In the genomic region with DNA sequence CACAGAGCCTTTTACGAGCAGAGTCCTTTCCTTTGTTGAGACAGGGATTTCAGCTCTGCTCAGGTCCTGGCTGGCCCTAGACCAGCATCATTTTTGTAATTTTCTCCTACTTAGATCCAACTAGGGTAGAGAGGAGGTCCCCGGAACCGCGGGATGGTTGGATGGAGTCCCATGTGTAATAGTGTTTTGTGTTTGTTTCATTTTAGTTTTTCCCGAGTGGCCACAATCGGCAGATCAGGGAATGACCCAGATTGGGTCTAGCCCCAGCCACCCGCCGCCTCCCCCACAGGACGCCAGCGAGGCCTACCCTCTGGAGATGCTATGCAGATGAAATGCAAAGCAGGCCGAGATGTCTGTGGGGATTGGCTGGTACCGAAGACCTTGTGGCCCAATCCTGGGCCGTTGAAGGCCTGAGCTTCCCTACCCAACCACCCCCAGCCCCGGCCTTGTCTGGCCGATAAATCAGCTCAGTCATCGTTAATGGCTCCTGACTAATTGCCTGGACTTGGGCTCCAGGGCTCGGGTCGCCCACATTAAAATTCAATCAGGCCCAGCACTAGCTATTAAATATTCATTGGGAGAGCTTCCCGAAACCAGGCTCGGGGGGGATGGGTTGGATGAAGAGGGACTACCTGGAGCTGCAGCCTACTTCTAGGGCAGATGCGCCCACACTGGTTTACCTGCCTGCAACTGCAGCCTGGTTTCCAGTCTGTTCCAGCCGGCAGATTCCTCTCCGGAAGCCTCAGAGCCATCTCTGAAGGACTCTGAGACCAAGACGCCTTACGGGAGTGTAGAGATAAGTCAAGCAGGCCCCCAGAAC, we compare ENCODE assay signal across 9 mouse cellular contexts. TPM values are rescaled to one million over a fixed set of nuclear protein-coding genes. Genes with fewer than 3 reads are reported as not detected.
DNase-seq lines count a peak whose midpoint lies in the region; ATAC-seq and TF ChIP-seq lines count a peak whose summit lies in the region.
"Had no signal": no experiment of that assay in that cellular context is flagged by ENCODE, and none has a peak within 500 bp of the region (broad histone marks: within the 10 kb centered on the region; RNA-seq: fewer than 3 reads in every experiment).

No protein-coding gene starts in this region.

- DNase-seq in heart, adult 11 months, result peak; percentile 96
- peak; percentile 65 to 72 for DNase-seq in adrenal gland, postnatal 36 days
- peak; percentile 74 to 81 for DNase-seq in kidney, postnatal 36 days
- DNase-seq in liver, postnatal 0 days, result no peak
- peak; percentile 45 for DNase-seq in telencephalon, adult 2 months (ENCODE audit: low read depth, low spot score)
- DNase-seq in spleen, adult 12 weeks (ENCODE audit: low spot score), result no peak

- H3K4me1 ChIP-seq in heart, embryonic 12.5 days (replicated peaks), result peaks cover 20% of the 10 kb centered on the region
- peaks cover 21% of the 10 kb centered on the region for H3K4me1 ChIP-seq in forebrain, embryonic 15.5 days
- peaks cover 8% of the 10 kb centered on the region for H3K4me1 ChIP-seq in liver, postnatal 0 days (ENCODE audit: insufficient read depth)

- H3K27me3 ChIP-seq in heart, embryonic 12.5 days (replicated peaks), result 0 out of 2 replicates have a peak, but pooled peaks cover 22% of the 10 kb centered on the region
- H3K27me3 ChIP-seq in forebrain, embryonic 15.5 days, result no peaks in the 10 kb centered on the region
- 0 out of 2 replicates have a peak, but pooled peaks cover 4% of the 10 kb centered on the region for H3K27me3 ChIP-seq in liver, postnatal 0 days (ENCODE audit: insufficient read depth, low read length)

- no peaks in the 10 kb centered on the region for H3K9me3 ChIP-seq in heart, embryonic 12.5 days (replicated peaks)
- no peaks in the 10 kb centered on the region for H3K9me3 ChIP-seq in forebrain, embryonic 15.5 days
- no peaks in the 10 kb centered on the region for H3K9me3 ChIP-seq in liver, postnatal 0 days (ENCODE audit: low read length)

- no peak overlapping the region for H3K27ac ChIP-seq in heart, embryonic 12.5 days (ENCODE audit: poor library complexity, severe bottlenecking)
- 0 out of 2 replicates have a peak overlapping the region, but pooled peaks have one; percentile 28 for H3K27ac ChIP-seq in forebrain, embryonic 15.5 days (replicated peaks)
- H3K27ac ChIP-seq in liver, postnatal 0 days (ENCODE audit: low read depth), result no peak overlapping the region

- TF ChIP-seq CTCF in liver, postnatal 0 days (IDR thresholded peaks at IDR 0.05; ENCODE audit: low read depth), result no peak

- 19% methylated on average over 25 of the region's 25 CpGs for WGBS in heart, embryonic 12.5 days
- 13% methylated on average over 25 of the region's 25 CpGs for WGBS in forebrain, embryonic 15.5 days
- WGBS in liver, postnatal 0 days (ENCODE audit: insufficient replicate concordance), result 50% methylated on average over 25 of the region's 25 CpGs

- no peak overlapping the region for H3K9ac ChIP-seq in heart, embryonic 12.5 days
- peak overlapping the region; percentile 16; the same call in 1 of the 2 replicates for H3K9ac ChIP-seq in forebrain, embryonic 15.5 days (replicated peaks)
- no peak overlapping the region for H3K9ac ChIP-seq in liver, postnatal 0 days (replicated peaks)

- no peak for ATAC-seq in heart, embryonic 12.5 days (ENCODE audit: insufficient number of reproducible peaks, low FRiP score)
- ATAC-seq in forebrain, embryonic 15.5 days (replicated peaks), result peak; percentile 89
- 0 out of 2 replicates have a peak, but pooled peaks have one; percentile 43 for ATAC-seq in liver, postnatal 0 days

- no peak overlapping the region for H3K4me2 ChIP-seq in heart, embryonic 12.5 days
- peak overlapping the region; percentile 31 for H3K4me2 ChIP-seq in forebrain, embryonic 15.5 days (replicated peaks)
- H3K4me2 ChIP-seq in liver, postnatal 0 days (ENCODE audit: low read depth, low read length), result no peak overlapping the region; the same call in 1 of the 2 replicates

- TF ChIP-seq EP300 in liver, postnatal 0 days (IDR thresholded peaks at IDR 0.05; ENCODE audit: low read depth), result no peak

- no peak overlapping the region for H3K4me3 ChIP-seq in heart, embryonic 12.5 days
- H3K4me3 ChIP-seq in forebrain, embryonic 15.5 days, result peak overlapping the region; percentile 7; the same call in 1 of the 2 replicates
- H3K4me3 ChIP-seq in liver, postnatal 0 days (ENCODE audit: low read depth, low read length), result no peak overlapping the region
- H3K4me3 ChIP-seq: myocyte had no signal

- no peaks in the 10 kb centered on the region for H3K36me3 ChIP-seq in heart, embryonic 12.5 days
- H3K36me3 ChIP-seq in forebrain, embryonic 15.5 days, result no peaks in the 10 kb centered on the region
- H3K36me3 ChIP-seq in liver, postnatal 0 days (replicated peaks; ENCODE audit: insufficient read depth, low read length), result no peaks in the 10 kb centered on the region

RNA-seq across cellular contexts. Expression of a gene that starts 14.7 kb away (rescaled TPM):
- polyA plus RNA-seq in heart, embryonic 12.5 days (2016; fragmentation: Nextera tagmentation; extraction: Ambion mirVana), result 0.10 and 0.15 TPM in 2 replicates
- total RNA-seq in adrenal gland, postnatal 36 days (2021), result 1 to 10 TPM; 9.4 to 9.9 TPM
- not detected in 2 replicates for polyA plus RNA-seq in forebrain, embryonic 15.5 days (2015; fragmentation: Nextera tagmentation; extraction: Ambion mirVana)
- 0.18 and 0.26 TPM in 2 replicates for polyA plus RNA-seq in liver, postnatal 0 days (2015; fragmentation: Nextera tagmentation; extraction: Ambion mirVana)

RNA-seq across cellular contexts. Expression of a gene that starts 22.5 kb away (rescaled TPM):
- not detected in 2 replicates for polyA plus RNA-seq in heart, embryonic 12.5 days (2016; fragmentation: Nextera tagmentation; extraction: Ambion mirVana)
- under 1 TPM; 0.56 to 0.99 TPM for total RNA-seq in adrenal gland, postnatal 36 days (2021)
- not detected in 2 replicates for polyA plus RNA-seq in forebrain, embryonic 15.5 days (2015; fragmentation: Nextera tagmentation; extraction: Ambion mirVana)
- polyA plus RNA-seq in liver, postnatal 0 days (2015; fragmentation: Nextera tagmentation; extraction: Ambion mirVana), result not detected in 2 replicates
- polyA plus RNA-seq: myocyte had no signal

RNA-seq across cellular contexts. Expression of a gene that starts 35.3 kb away (rescaled TPM):
- polyA plus RNA-seq in heart, embryonic 12.5 days (2016; fragmentation: Nextera tagmentation; extraction: Ambion mirVana), result 3.1 and 3.6 TPM in 2 replicates
- 10 to 100 TPM; 13.4 to 17.5 TPM for total RNA-seq in adrenal gland, postnatal 36 days (2021)
- polyA plus RNA-seq in forebrain, embryonic 15.5 days (2015; fragmentation: Nextera tagmentation; extraction: Ambion mirVana), result 6.5 and 6.7 TPM in 2 replicates
- 2.3 and 2.6 TPM in 2 replicates for polyA plus RNA-seq in liver, postnatal 0 days (2015; fragmentation: Nextera tagmentation; extraction: Ambion mirVana)

RNA-seq across cellular contexts. Expression of a gene that starts 45.8 kb away (rescaled TPM):
- not detected in 2 replicates for polyA plus RNA-seq in heart, embryonic 12.5 days (2016; fragmentation: Nextera tagmentation; extraction: Ambion mirVana)
- total RNA-seq in adrenal gland, postnatal 36 days (2021), result under 1 TPM in 1 of 2 experiments, not detected in 1; 0.26 TPM
- not detected in 2 replicates for polyA plus RNA-seq in forebrain, embryonic 15.5 days (2015; fragmentation: Nextera tagmentation; extraction: Ambion mirVana)
- not detected in 2 replicates for polyA plus RNA-seq in liver, postnatal 0 days (2015; fragmentation: Nextera tagmentation; extraction: Ambion mirVana)
- polyA plus RNA-seq: myocyte had no signal

Comparison
In these comparisons a context has a peak if more than half of its experiments do, and no peak if none do; other contexts are left out.
1. DNase-seq: peak in heart, adult 11 months (single experiment), adrenal gland, postnatal 36 days (2 of 2), kidney, postnatal 36 days (2 of 2) and telencephalon, adult 2 months (single experiment); none in liver, postnatal 0 days (single experiment) and spleen, adult 12 weeks (single experiment).